Mouse (Mus musculus) cortical plate, adult 2 months (tissue): ENCODE measurements around the gene Shroom3.

Experiments
- CTCF ChIP-seq: fragments of 200-500 bp; IDR thresholded peaks from 2 replicates; pipeline ENCODE4 v1.5.1; 2011; ENCODE audit warnings: mild to moderate bottlenecking, control low read depth, low read length; ENCODE audit not compliant: insufficient read depth; ENCODE audit errors: extremely low read depth
- POLR2A ChIP-seq: fragments of 200-500 bp; IDR thresholded peaks from 2 replicates; pipeline ENCODE4 v1.6.1; 2011; ENCODE audit warnings: mild to moderate bottlenecking, low read length, control low read depth; ENCODE audit not compliant: insufficient read depth; ENCODE audit errors: extremely low read depth

DNA sequence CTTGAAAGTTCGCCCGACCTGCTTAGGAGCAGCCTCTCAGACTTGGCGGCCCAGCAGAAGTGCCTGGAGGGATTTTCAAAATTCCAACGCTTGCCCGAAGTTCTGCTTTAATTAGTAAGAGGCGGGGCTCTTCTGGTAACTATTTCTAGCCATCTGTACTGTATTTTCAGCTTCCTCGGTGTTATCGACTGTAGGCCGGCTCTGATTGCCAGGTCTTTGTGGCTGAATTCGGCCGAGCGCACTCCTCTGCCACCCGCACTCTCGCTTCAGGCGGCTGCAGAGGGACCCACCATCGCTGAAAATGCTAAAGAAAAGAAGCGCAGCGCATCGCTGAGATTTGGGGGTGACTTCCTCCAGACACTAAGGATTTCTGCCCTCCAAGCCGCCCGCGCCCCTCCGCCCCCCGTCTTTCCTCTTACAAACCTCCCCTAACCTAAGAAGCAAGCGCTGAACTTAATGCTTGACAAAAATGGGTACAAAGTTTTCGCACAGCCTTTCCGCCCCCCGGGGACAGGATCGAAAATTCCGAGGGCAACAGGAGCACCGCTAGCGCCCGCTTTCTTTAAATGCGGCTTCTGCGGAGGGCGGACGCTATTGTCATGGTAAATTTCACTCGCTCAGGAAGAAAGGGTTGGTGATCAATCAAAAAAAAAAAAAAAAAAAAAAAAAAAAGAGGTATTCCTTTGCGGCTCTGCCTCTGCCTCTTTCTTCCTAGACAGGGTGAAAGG lies 450 bp upstream of the Shroom3 start:
- TF ChIP-seq POLR2A (no peak), CTCF (no peak)
